Mouse (Mus musculus) gastrocnemius, postnatal 36 days (tissue): ENCODE results near the gene Gnaz. TPM values are rescaled to one million over a fixed set of nuclear protein-coding genes. Genes with fewer than 3 reads are reported as not detected.

Experiments used
- DNase-seq, 2 experiments: peaks; one replicate each; pipeline ENCODE4 v3.0.0; 2022
- intact Hi-C: fragments of 180-260 bp; cut with DNase I; formaldehyde crosslinking; loops from one replicate; pipeline ENCODE4 v1.15.1; 2025
- total RNA-seq, 2 experiments: library from RNA; stranded (reverse); gene quantifications; 2 replicates each; pipeline ENCODE4 v1.2.3; 2021

The Gnaz gene
- total RNA-seq, 2 experiments from 2014 or later, result 0.23 to 0.32 TPM

DNA sequence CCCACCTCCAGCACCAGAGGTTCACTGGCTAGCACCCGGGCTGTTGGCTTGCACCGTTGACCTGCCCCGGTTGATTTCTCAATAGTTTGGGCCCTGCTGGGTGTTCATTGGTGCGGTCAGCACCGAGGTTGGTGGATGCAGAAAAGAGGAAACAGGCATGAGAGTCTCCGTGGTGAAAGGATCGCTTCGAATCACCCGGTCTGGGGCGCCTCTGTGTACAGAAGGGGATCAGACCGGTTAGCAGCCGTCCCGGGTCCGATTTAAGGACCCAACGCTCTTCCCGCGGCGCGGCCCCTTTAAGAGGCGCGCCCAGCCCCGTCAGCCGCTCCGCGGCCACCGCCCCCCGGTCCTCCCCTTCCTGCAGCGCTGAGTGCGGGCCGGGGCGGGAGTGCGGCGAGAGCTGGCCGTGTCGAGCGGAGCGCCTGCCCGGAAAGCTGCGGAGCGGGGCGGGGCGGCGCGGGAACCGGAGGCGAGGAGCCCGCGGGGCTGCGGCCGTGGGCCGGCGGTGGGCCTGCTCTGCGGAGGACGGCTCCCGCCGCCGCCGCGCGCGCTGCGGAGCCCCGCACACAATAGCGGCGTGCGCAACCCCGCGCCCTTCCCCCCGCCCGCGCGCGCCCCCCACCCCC lies 93.4 kb downstream of the Gnaz start, which contains the start of gene Bcr:
Gene Bcr, plus strand, starts transcription at position 376 of the 626 bp plus-strand sequence.
- intact Hi-C loops, result loop anchor here (5.0 kb wide), 1 partner anchor 42 kb away; no protein-coding TSS in a partner anchor

DNA sequence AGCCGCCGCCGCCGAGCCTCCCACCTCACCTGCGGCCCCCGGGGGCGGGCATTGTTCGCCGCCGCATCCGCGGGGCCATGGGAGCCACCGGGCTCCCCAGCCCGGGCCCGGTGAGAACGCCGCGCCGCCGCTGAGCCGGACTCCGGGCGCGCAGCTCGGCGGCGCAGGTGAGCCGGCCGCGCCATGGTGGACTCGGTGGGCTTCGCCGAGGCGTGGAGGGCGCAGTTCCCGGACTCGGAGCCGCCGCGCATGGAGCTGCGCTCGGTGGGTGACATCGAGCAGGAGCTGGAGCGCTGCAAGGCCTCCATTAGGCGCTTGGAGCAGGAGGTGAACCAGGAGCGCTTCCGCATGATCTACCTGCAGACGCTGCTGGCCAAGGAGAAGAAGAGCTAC lies 93.9 kb downstream of the Gnaz start:
- DNase-seq, result no peak

More for the DNA sequence above, 93.4 kb downstream of the Gnaz start, which contains the start of gene Bcr:
- DNase-seq, result peak; percentile 63 to 68

DNA sequence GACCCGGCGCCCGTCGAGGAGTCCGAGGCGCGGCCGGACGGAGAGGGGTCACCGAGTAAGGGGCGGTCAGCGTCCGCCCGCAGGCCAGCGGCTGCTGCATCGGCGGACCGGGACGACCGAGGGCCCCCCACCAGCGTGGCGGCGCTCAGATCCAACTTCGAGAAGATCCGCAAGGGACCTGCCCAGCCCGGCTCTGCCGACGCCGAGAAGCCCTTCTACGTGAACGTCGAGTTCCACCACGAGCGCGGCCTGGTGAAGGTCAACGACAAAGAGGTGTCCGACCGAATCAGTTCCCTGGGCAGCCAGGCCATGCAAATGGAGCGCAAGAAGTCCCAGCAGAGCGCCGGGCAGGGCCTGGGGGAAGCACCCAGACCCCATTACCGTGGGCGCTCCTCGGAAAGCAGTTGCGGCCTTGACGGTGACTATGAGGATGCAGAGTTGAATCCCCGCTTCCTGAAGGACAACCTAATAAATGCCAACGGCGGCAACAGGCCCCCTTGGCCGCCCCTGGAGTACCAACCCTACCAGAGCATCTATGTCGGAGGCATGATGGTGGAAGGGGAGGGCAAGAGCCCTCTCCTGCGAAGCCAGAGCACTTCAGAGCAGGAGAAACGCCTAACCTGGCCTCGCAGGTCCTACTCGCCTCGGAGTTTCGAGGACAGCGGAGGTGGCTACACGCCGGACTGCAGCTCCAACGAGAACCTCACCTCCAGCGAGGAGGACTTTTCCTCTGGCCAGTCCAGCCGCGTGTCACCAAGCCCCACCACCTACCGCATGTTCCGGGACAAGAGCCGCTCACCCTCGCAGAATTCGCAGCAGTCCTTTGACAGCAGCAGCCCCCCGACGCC lies 94.6 kb downstream of the Gnaz start:
- DNase-seq, result no peak
- intact Hi-C loops, result loop anchor here (5.0 kb wide), 1 partner anchor 41 kb away; no protein-coding TSS in a partner anchor

More for the DNA sequence above, 93.9 kb downstream of the Gnaz start:
- intact Hi-C loops, result loop anchor here (5.0 kb wide), 1 partner anchor 41 kb away; no protein-coding TSS in a partner anchor

DNA sequence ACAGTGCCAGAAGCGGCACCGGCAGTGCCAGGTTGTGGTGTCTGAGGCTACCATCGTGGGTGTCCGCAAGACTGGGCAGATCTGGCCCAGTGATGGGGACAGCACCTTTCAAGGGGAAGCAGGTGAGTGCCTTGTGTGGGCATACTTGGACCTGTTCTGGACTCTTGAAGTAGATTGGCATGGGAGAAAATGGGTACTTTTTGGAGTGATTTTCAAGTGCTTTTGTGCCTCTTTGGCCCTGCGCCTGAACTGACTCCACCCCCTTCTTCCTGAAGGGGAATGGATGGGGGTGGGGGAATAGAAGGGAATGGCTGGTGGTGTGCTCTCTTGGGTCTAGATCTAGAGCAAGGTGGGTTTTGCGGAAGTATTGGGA lies 95.2 kb downstream of the Gnaz start:
- no peak for DNase-seq
- intact Hi-C loops, result loop anchor here (5.0 kb wide), 1 partner anchor 40 kb away; no protein-coding TSS in a partner anchor

DNA sequence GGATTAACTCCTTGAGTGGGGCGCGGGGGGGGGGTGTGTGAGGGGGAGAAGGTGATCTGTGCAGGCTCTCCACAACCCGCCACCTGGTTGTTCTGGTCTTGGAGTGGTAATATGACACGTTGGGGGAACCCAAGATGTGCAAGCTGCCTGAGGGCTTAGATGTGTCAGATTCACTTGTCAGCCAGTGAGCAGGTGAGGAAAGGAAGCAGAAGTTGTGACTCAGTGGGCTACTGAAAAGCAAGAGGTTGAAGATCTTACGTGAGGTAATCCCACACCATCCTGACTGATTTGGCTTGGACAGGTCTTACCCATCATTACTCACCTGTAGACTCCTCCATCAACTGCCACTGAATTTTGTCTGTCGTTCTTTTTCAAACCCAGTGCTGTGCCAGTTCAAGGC lies 95.6 kb downstream of the Gnaz start:
- intact Hi-C loops, result loop anchor here (5.0 kb wide), 1 partner anchor 40 kb away; no protein-coding TSS in a partner anchor
- DNase-seq, result no peak

DNA sequence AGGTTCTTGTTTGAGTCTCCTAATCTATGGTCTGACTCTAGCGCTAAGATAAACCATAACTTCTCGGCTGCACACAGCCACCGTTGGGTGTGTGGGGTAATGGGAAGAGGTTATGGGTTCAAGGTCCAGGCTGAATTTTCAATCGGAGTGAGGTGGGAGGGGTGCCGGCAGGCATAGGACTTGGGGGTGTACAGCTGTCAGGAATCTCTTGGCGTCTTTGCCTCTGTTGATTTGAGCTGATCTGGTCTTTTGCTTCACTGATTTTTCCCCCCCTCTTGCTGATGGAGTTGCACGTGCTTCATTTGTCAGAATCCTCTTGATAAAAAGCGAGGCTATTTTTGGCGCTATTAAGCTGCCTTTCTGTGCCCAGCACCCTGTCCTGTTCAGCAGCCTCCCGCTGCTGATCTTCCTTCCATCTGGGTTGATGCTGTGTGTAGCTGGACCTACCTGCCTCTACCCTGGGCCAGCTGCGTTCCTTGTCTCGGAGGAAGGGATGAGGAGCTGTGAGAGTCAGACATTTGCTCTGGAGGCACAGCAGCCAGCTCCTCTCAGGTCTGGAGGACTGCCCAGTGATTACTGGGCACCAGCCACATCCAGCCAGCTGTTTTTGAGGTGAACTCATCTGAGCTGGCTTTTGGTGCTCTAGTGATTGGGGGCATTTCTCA lies 96.5 kb downstream of the Gnaz start:
- intact Hi-C loops, result loop anchor here (5.0 kb wide), 1 partner anchor 39 kb away; no protein-coding TSS in a partner anchor
- DNase-seq, result no peak

DNA sequence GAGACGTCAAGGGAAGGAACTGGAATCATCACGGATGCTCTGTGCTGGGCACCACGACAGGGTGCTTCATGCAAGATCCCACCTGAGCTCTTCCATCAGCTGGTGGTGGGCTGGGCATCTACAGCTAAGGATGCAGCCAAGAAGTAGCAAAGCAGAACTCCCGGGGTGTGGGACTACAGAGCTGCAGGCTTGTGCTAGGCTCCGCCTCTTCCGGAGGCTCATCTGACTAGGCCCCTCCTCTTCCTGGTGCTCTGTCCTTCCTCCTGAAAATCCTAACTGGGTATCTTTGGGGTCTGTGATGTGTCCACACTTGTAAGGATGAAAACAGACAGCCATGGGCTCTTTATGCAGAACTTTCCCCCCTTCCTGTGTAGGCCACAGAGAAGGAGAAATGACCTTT lies 98.7 kb downstream of the Gnaz start:
- intact Hi-C loops, result no loop called here
- DNase-seq, result no peak

Other genes starting within 250 kb of the Gnaz start
- gene Rsph14, start 65.4 kb downstream of the Gnaz start, total RNA-seq, result not detected
- gene Rab36, start 69.9 kb downstream of the Gnaz start, total RNA-seq, result under 1 TPM; 0.27 to 0.51 TPM
- 1 to 10 TPM; 4.3 to 4.4 TPM for gene Bcr, start 93.4 kb downstream of the Gnaz start, total RNA-seq
- gene Specc1l, start 244.9 kb downstream of the Gnaz start, total RNA-seq, result 10 to 100 TPM; 32.1 to 34.9 TPM